Mouse (Mus musculus) heart, embryonic 15.5 days (tissue): ENCODE data around the gene Sgsm2. TPM values are rescaled to one million over a fixed set of nuclear protein-coding genes. Genes with fewer than 3 reads are reported as not detected.
A peak's percentile ranks its signal among the peaks of the same experiment; 100 is the strongest.

Experiments used
- ATAC-seq: fragments of 200-750 bp; cut with Nextera tagmentation; replicated peaks from 2 replicates; pipeline ENCODE4 v1.8.0; 2017; ENCODE audit warnings: low read depth, moderate TSS enrichment; ENCODE audit not compliant: insufficient number of reproducible peaks, insufficient read depth, low FRiP score
- H3K27ac ChIP-seq: fragments of 300-500 bp; sonication (generic); 2 replicates; pipeline ENCODE4 v1.5.1; 2015; ENCODE audit warnings: mild to moderate bottlenecking, inconsistent platforms
- H3K27me3 ChIP-seq: fragments of 300-500 bp; sonication (generic); 2 replicates; pipeline ENCODE4 v1.6.1; 2015; ENCODE audit warnings: inconsistent platforms
- H3K36me3 ChIP-seq: fragments of 300-500 bp; sonication (generic); 2 replicates; pipeline ENCODE4 v1.6.1; 2015; ENCODE audit warnings: mild to moderate bottlenecking, inconsistent platforms
- H3K4me1 ChIP-seq: fragments of 300-500 bp; sonication (generic); replicated peaks from 2 replicates; pipeline ENCODE4 v1.6.1; 2015; ENCODE audit warnings: inconsistent platforms
- H3K4me2 ChIP-seq: fragments of 300-500 bp; sonication (generic); 2 replicates; pipeline ENCODE4 v1.6.1; 2015; ENCODE audit warnings: inconsistent platforms, mild to moderate bottlenecking, moderate library complexity
- H3K4me3 ChIP-seq: fragments of 300-500 bp; sonication (generic); 2 replicates; pipeline ENCODE4 v1.5.1; 2015; ENCODE audit warnings: mild to moderate bottlenecking, inconsistent platforms
- H3K9ac ChIP-seq: fragments of 300-500 bp; sonication (generic); 2 replicates; pipeline ENCODE4 v1.6.1; 2015; ENCODE audit warnings: mild to moderate bottlenecking, inconsistent platforms
- H3K9me3 ChIP-seq: fragments of 300-500 bp; sonication (generic); replicated peaks from 2 replicates; pipeline ENCODE4 v1.6.1; 2016; ENCODE audit warnings: inconsistent platforms
- WGBS: fragments of 180-500 bp; shearing (Covaris S2); methylation state at CpG from one replicate; pipeline ENCODE4 v1.1.7; 2015; ENCODE audit warnings: mixed read lengths; 5-methylcytosine and 5-hydroxymethylcytosine counted together
- polyA plus RNA-seq: library from polyadenylated mRNA; unstranded; fragments of >200 nt; fragmentation: Nextera tagmentation; extraction: Ambion mirVana; gene quantifications from 2 replicates; pipeline ENCODE4 v1.2.1, GENCODE M21; 2015

The Sgsm2 gene
- polyA plus RNA-seq, 1 experiment from 2014 or later, result 3.5 TPM

DNA sequence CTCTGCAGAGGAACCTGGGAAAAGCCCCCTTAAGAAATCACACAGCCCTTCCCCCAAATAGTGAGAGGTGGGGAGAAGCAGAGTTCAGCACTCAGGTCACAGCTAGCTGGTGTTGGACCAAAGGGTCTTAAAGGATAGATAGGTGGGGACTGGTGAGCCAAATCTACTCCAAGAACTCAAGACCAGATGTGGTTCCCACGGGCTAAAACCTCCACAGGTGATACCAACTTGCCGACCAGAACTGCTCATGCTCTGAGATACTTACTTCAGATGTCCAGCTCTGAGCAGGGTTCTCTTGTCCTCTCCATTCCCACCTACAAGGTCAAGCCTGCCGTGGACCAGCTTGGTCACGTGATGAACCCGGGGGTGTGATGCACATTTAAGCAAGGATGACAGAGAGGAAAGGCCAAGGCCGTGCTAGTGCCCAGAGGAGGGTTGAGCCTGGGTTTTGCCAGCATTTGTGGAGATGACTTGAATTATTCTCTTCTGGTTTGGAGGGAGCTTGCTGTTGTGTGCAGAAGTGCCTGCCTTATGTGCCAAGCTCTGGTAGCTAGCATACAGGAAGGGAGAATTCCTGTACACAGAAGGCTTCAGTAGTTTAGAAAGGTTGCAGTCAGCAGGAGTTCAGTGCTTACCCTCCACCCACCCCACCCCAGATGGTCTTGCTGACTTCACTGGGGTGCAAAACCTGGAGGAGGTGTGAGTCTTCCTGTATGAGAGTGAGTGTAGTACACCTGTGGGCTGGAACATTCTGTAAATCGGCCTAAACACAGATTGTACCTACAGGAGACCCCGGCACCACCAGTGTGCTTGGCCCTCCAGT, 63.1 kb downstream of the Sgsm2 start:
- H3K9ac ChIP-seq, result 0 out of 2 replicates have a peak overlapping the region, but pooled peaks have one; percentile 18
- no peaks in the 10 kb centered on the region for H3K36me3 ChIP-seq
- no peak for ATAC-seq
- peak overlapping the region; percentile 97 for H3K27ac ChIP-seq
- no peaks in the 10 kb centered on the region for H3K9me3 ChIP-seq
- WGBS, result 63% methylated on average over 8 of the region's 8 CpGs
- H3K4me1 ChIP-seq, result peaks cover 59% of the 10 kb centered on the region
- H3K27me3 ChIP-seq, result no peaks in the 10 kb centered on the region
- H3K4me2 ChIP-seq, result peak overlapping the region; percentile 83
- H3K4me3 ChIP-seq, result peak overlapping the region; percentile 90

DNA sequence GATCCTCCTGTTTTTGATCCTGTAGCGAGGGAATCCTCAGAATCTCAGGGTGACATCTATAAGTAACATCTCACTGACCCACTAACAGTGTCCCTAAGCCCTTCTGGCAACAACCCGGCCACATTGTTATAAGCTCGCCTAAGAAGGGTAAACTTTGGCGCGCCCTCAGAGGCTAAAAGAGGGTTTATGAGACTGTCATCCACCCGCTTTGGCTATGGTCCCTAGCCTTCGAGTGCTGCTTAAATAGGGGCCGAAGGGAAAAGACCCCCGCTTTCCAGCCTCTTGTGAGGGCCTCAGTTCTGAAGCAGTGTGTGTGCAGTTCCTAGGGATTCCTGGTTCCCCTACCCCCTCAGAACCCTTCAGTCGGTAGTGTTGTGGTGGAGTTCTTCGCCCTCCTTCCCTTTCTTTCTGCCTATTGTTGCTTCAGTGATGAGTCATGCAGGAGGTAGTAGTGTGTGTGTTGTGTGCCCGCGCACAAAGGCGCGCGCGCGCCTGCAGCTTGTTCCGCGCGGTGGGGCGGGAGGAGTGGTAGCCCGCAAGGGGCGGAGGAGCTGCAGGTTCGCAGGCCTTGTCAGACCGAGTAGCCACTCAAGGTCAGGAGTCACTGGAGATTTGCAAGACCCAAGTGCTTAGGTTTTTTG, 64.2 kb downstream of the Sgsm2 start:
- Histone ChIP-seq H3K4me1 (peaks cover 58% of the 10 kb centered on the region), H3K27me3 (no peaks in the 10 kb centered on the region), H3K4me2 (peak overlapping the region; percentile 83), H3K27ac (peak overlapping the region; percentile 97), H3K9me3 (no peaks in the 10 kb centered on the region), H3K36me3 (no peaks in the 10 kb centered on the region), H3K9ac (peak overlapping the region; percentile 60), H3K4me3 (peak overlapping the region; percentile 90)
- 0 out of 2 replicates have a peak, but pooled peaks have one; percentile 1 for ATAC-seq
- under 1% methylated on average over 26 of the region's 26 CpGs for WGBS

DNA sequence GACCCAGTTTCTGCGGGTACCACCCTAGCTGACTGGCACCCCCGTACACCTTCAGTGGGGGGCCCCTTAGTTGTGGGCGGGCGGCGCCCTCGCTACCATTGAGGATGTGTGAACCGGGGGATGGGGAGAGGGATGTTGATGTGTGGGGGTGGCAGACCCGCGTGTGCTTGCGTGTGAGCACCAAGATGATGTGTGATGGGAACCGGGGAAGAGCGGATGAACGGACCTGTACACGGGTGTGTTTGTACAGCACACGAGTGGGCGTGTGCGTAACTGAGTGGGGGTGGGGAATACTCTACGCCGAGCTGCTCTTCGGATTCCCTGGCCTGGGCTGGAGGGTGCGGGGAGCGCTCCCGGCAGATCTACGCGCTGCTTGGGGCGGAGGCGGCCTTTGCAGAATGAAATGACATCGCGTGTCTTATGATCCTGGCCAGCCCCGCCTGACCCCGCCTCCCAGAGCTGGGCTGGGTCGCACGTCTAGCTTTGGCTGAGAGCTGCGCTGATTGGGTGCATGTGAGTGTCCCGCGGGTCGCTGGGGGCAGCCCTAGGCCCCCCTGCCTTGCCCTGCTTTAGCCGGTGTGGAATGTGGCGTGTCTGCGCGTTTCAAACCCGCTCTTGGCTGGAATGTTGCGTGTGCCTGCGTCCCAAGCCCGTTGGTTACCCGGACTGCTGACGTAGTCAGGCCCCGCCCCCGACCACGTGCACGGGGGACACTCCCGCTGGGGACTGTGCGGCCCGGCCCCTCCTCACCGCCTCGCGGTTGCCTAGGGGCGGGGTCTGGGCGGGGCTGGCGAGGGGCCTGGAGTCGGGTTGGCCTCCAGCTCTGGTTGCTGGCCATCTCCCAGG, 65.0 kb downstream of the Sgsm2 start:
- peak; percentile 80 for ATAC-seq
- H3K9me3 ChIP-seq, result no peaks in the 10 kb centered on the region
- H3K9ac ChIP-seq, result peak overlapping the region; percentile 85
- no peaks in the 10 kb centered on the region for H3K36me3 ChIP-seq
- H3K27me3 ChIP-seq, result no peaks in the 10 kb centered on the region
- peak overlapping the region; percentile 90 for H3K4me3 ChIP-seq
- peak overlapping the region; percentile 83 for H3K4me2 ChIP-seq
- H3K4me1 ChIP-seq, result peaks cover 50% of the 10 kb centered on the region
- under 1% methylated on average over 61 of the region's 61 CpGs for WGBS
- peak overlapping the region; percentile 97 for H3K27ac ChIP-seq

DNA sequence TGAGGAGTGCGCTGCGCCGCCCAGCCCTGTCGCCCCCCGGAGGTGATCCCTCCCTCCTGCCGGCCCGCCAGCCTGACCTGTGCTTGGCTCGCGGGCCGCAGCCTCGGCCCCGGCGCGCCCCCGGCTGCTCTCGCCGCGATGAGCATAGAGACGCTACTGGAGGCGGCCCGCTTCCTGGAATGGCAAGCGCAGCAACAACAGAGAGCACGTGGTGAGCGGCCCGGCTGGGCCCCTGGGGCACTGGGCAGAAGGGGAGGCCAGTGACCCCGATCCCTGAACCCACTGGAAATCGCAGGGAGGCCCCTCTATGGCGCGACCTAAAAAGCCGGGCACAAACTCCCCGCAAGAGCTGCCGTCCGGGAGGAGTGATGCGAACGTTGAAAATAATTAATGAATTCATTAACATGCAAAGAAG, 65.7 kb downstream of the Sgsm2 start:
- under 1% methylated on average over 35 of the region's 35 CpGs for whole genome bisulfite sequencing
- Histone ChIP-seq H3K9ac (peak overlapping the region; percentile 85), H3K27me3 (no peaks in the 10 kb centered on the region), H3K4me3 (peak overlapping the region; percentile 90), H3K9me3 (no peaks in the 10 kb centered on the region), H3K4me1 (peaks cover 46% of the 10 kb centered on the region), H3K36me3 (no peaks in the 10 kb centered on the region), H3K27ac (peak overlapping the region; percentile 97), H3K4me2 (peak overlapping the region; percentile 83)
- no peak for ATAC-seq

DNA sequence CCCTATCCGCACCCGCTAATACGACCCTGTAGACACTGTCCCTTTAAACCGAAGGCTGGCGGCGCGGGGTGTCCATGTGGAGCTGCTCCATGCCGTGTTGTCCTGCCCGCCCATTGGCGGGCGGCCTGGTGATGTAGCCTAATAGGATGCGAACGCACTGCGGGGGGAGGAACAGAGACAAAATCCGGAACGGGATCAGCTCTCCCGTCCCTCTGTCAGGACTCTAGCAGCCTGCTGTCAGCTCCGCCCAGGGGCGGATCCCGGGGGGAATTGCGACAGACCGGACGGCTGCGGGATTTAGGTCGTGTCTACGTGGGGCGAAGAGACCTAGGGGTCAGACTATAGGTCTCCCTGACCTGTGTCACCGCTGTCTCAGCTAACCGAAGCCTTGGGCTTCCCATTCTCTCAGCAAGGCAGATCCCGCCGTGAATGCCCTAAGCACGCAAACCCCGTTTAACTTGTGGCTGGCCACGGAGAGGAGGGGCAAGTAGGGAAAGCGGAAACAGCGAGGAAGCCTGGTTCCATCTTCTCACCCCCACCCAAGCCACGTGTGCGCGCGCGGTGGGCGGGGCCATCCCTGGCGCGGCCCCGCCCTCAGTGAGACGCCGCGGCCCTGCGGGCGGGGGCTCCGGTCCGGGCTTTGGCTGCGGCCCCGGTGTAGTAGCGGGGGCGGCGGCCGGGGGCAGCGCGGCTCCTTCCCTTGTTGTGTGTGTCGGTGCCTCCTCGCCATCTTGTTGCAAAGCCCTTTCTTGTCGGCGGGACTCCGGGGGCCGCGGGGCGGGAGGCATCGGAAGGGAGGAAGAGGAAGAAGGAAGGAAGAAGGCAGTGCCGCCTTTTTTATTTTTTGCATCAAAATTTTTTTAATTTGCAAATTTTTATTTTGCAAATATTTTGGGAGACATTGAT, 66.4 kb downstream of the Sgsm2 start, which contains the start of gene Mnt:
Gene Mnt, plus strand, starts transcription at position 665 of the 906 bp plus-strand sequence.
- no peaks in the 10 kb centered on the region for H3K27me3 ChIP-seq
- no peaks in the 10 kb centered on the region for H3K9me3 ChIP-seq
- peak within 1 kb of the TSS; percentile 85 for H3K9ac ChIP-seq
- H3K27ac ChIP-seq, result peak within 1 kb of the TSS; percentile 97
- peaks cover 43% of the 10 kb centered on the region for H3K4me1 ChIP-seq
- peak within 1 kb of the TSS; percentile 83 for H3K4me2 ChIP-seq
- H3K4me3 ChIP-seq, result peak within 1 kb of the TSS; percentile 90
- WGBS, result under 1% methylated on average over 70 of the region's 70 CpGs
- peak; percentile 76 for ATAC-seq
- H3K36me3 ChIP-seq, result no peaks in the 10 kb centered on the region

DNA sequence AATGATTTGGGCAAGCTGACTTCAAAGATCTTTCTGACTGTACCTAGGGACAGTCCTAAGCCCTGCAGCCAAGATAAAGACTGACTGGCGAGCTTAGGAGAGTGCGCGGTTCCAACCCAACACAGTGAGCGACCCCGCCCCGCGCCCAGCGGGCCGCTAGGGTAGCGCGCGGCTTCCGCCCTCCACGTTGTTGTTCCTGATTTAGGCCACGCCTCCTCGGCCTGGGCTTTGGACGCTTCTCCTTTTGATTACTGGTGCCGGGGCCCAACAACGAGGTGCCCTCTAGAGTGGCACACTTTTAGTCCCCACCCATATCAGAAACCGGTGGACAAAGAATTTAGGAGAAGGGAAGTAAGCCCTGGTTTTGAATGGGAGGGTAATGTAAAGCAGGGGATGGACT, 67.0 kb downstream of the Sgsm2 start:
- Histone ChIP-seq H3K9ac (peak overlapping the region; percentile 50), H3K4me2 (peak overlapping the region; percentile 83), H3K4me3 (peak overlapping the region; percentile 90), H3K27ac (peak overlapping the region; percentile 97), H3K36me3 (no peaks in the 10 kb centered on the region), H3K9me3 (no peaks in the 10 kb centered on the region), H3K4me1 (peaks cover 38% of the 10 kb centered on the region), H3K27me3 (no peaks in the 10 kb centered on the region)
- peak; percentile 15 for ATAC-seq
- WGBS, result under 1% methylated on average over 20 of the region's 20 CpGs

DNA sequence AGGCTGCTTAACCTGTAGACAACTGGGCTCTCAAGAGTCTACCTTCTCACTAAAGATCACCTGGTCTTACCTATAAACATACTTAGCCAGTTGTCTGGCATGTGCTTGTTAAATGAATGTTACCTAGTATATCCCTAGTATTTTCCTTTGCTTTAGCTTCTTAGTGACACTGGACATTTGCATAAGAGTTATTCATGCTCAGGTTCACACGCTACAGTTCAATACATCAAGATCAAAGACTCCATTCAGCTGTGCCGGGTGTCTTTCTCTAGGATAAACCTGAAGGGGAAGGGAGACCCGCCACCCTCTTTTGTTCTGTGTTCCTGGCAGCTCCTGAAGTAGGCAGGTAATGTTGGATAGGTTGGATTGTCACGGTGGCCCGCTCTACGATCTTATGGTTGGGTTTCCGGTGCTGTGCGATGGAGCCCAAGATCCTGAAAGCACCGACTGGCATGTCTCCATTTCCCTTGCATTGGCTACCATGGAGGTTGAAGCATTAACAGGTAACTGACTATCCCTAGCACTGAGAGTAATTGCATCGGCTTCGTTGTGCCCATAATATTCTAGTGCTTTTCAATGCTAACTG, 67.8 kb downstream of the Sgsm2 start:
- Histone ChIP-seq H3K9me3 (no peaks in the 10 kb centered on the region), H3K27ac (peak overlapping the region; percentile 97), H3K36me3 (no peaks in the 10 kb centered on the region), H3K27me3 (no peaks in the 10 kb centered on the region), H3K4me3 (peak overlapping the region; percentile 90), H3K4me2 (peak overlapping the region; percentile 83), H3K4me1 (peaks cover 31% of the 10 kb centered on the region), H3K9ac (peak overlapping the region; percentile 50; the same call in 1 of the 2 replicates)
- WGBS, result 22% methylated on average over 11 of the region's 11 CpGs
- ATAC-seq, result no peak

DNA sequence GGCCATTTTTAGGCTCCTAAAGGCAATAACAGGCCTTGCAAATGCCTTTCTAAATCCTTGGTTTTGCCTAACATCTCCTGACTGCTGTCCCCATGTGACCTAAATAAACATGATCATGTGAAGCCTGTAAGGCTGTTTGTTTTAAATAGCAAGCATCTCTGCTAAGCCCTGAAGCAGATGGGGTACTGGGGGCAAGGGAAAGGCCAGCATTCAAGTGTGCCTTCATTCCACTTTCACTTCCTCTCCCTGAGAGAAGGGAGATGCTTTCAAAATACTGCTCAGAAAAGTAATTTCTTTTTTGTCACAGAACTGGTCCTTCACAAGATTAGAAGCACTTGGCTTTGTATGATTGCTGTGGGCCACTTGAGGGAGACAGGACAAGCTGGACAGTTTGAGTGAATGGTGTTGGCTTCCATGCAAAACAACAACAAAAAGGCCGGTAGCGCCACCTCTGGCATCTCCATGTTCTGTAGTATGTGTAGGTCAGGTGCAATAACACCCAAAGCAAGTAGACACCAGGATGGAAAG, 68.4 kb downstream of the Sgsm2 start:
- Histone ChIP-seq H3K9ac (no peak overlapping the region), H3K27me3 (no peaks in the 10 kb centered on the region), H3K27ac (no peak overlapping the region), H3K36me3 (no peaks in the 10 kb centered on the region), H3K9me3 (no peaks in the 10 kb centered on the region), H3K4me3 (no peak overlapping the region), H3K4me2 (no peak overlapping the region), H3K4me1 (peaks cover 25% of the 10 kb centered on the region)
- 30% methylated on average over 2 of the region's 2 CpGs for WGBS
- no peak for ATAC-seq

DNA sequence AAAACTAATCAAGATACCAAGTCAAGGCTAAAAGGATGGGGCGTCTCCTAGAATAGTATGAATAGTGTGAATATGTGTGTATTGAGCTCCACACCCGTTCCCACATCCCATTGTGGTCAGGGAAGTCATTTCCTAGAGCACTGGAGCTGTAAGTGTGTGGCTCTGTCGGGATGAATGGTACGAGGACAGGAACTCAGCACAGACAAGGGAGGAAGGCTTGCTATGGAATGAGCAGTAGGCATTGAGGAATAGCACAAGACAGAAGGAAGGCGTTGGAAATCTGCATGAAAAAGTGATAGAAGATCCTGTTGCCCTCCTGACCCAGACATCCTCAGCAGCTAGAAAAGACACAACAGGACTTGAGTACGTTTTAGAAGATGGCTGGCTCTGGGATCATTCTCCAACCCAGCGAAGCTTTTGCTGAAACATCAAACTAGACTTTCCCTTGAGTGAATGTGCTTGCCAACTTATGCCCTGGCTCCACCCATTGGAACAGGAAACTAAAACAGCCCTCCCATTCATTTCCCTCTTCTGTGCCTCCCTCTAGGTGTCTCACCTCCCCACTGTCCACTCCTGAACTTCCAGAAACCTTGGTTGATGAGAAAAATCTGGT, 69.0 kb downstream of the Sgsm2 start:
- H3K9me3 ChIP-seq, result no peaks in the 10 kb centered on the region
- ATAC-seq, result no peak
- no peak overlapping the region for H3K4me3 ChIP-seq
- WGBS, result 64% methylated on average over 7 of the region's 7 CpGs
- H3K27ac ChIP-seq, result no peak overlapping the region
- H3K36me3 ChIP-seq, result no peaks in the 10 kb centered on the region
- no peak overlapping the region for H3K9ac ChIP-seq
- H3K4me2 ChIP-seq, result no peak overlapping the region
- H3K27me3 ChIP-seq, result no peaks in the 10 kb centered on the region
- peaks cover 19% of the 10 kb centered on the region for H3K4me1 ChIP-seq
